Mouse (Mus musculus) thymus, adult 2 months (tissue): ENCODE results near the gene Fndc4. TPM values are rescaled to one million over a fixed set of nuclear protein-coding genes. Genes with fewer than 3 reads are reported as not detected.

Experiments
- DNase-seq: peaks from one replicate; pipeline ENCODE4 v3.0.0; 2021
- H3K27ac ChIP-seq: fragments of 200-500 bp; 2 replicates; pipeline ENCODE4 v1.5.1; 2012; ENCODE audit warnings: low read length, control low read depth; ENCODE audit not compliant: control insufficient read depth, insufficient read depth
- H3K27me3 ChIP-seq: fragments of 200-500 bp; 2 replicates; pipeline ENCODE4 v1.6.1; 2012; ENCODE audit warnings: mild to moderate bottlenecking, low read length, moderate library complexity, mixed read lengths; ENCODE audit not compliant: control insufficient read depth, insufficient read depth
- H3K36me3 ChIP-seq: fragments of 200-500 bp; 2 replicates; pipeline ENCODE4 v1.6.1; 2012; ENCODE audit warnings: mild to moderate bottlenecking, low read length, moderate library complexity; ENCODE audit not compliant: control insufficient read depth, insufficient read depth
- H3K4me1 ChIP-seq: fragments of 200-500 bp; replicated peaks from 2 replicates; pipeline ENCODE4 v1.6.1; 2012; ENCODE audit warnings: low read length; ENCODE audit not compliant: control insufficient read depth, insufficient read depth
- H3K4me3 ChIP-seq: fragments of 200-500 bp; 2 replicates; pipeline ENCODE4 v1.5.1; 2012; ENCODE audit warnings: mild to moderate bottlenecking, low read length, control low read depth, moderate library complexity; ENCODE audit not compliant: control insufficient read depth, insufficient read depth
- CTCF ChIP-seq: fragments of 200-500 bp; IDR thresholded peaks from 2 replicates; pipeline ENCODE4 v1.5.1; 2012; ENCODE audit warnings: mild to moderate bottlenecking, control low read depth, low read length, moderate library complexity, borderline replicate concordance; ENCODE audit not compliant: control insufficient read depth, poor library complexity, insufficient read depth; ENCODE audit errors: extremely low read depth
- POLR2A ChIP-seq: fragments of 200-500 bp; IDR thresholded peaks from 2 replicates; pipeline ENCODE4 v1.6.1; 2012; ENCODE audit warnings: mild to moderate bottlenecking, low read length, control low read depth, moderate library complexity; ENCODE audit not compliant: control insufficient read depth, poor library complexity, insufficient read depth; ENCODE audit errors: extremely low read depth
- WGBS: fragments of 180-500 bp; shearing (Covaris S2); methylation state at CpG from one replicate; pipeline ENCODE4 v1.1.7; 2018; 5-methylcytosine and 5-hydroxymethylcytosine counted together
- polyA plus RNA-seq: library from polyadenylated mRNA; depleted of rRNA; stranded (reverse); fragments of >200 nt; gene quantifications from 2 replicates; pipeline ENCODE4 v1.2.3, GENCODE M21; 2012; rRNA removed

Gene Fndc4
- polyA plus RNA-seq, result 1.8 and 2.4 TPM in 2 replicates

GRCm38 (mm10) chr5:31295606-31296141 is at the start of gene Fndc4:
TSS of gene Fndc4 (minus strand) at chr5:31296080.
- no peak for DNase-seq
- peaks cover 8% of the 10 kb centered on the region; the same call in 1 of the 2 replicates for H3K4me1 ChIP-seq
- TF ChIP-seq CTCF, result no peak
- WGBS, result 4% methylated on average over 33 of the region's 46 CpGs
- H3K4me3 ChIP-seq, result peak within 1 kb of the TSS; percentile 32
- peaks cover 11% of the 10 kb centered on the region for H3K27me3 ChIP-seq
- no peaks in the 10 kb centered on the region for H3K36me3 ChIP-seq
- H3K27ac ChIP-seq, result no peak within 1 kb of the TSS

- Histone ChIP-seq H3K36me3 (no peaks in the 10 kb centered on the region), H3K27ac (no peak overlapping the region), H3K27me3 (no peaks in the 10 kb centered on the region), H3K4me3 (no peak overlapping the region), H3K4me1 (no peaks in the 10 kb centered on the region)
- 37% methylated on average over 7 of the region's 7 CpGs for WGBS
- TF ChIP-seq CTCF (no peak), POLR2A (no peak)
- peak; percentile 48 for DNase-seq
Observed at GRCm38 (mm10) chr5:31328255-31328654, 32.4 kb upstream of the Fndc4 start.

GRCm38 (mm10) chr5:31326850-31327249 is 31.0 kb upstream of the Fndc4 start:
- Histone ChIP-seq H3K4me1 (no peaks in the 10 kb centered on the region), H3K36me3 (no peaks in the 10 kb centered on the region), H3K4me3 (no peak overlapping the region), H3K27me3 (no peaks in the 10 kb centered on the region), H3K27ac (no peak overlapping the region)
- WGBS, result 17% methylated on average over 5 of the region's 5 CpGs
- TF ChIP-seq CTCF (0 out of 2 replicates have a peak, but pooled peaks have one; percentile 15), POLR2A (no peak)
- peak; percentile 16 for DNase-seq

- no peaks in the 10 kb centered on the region for H3K27me3 ChIP-seq
- 45% methylated on average over 3 of the region's 3 CpGs for WGBS
- DNase-seq, result no peak
- H3K36me3 ChIP-seq, result no peaks in the 10 kb centered on the region
- H3K27ac ChIP-seq, result no peak overlapping the region
- no peaks in the 10 kb centered on the region for H3K4me1 ChIP-seq
- H3K4me3 ChIP-seq, result no peak overlapping the region
- TF ChIP-seq CTCF, result no peak
- TF ChIP-seq POLR2A, result no peak
Observed at GRCm38 (mm10) chr5:31324085-31324484, 28.2 kb upstream of the Fndc4 start.

GRCm38 (mm10) chr5:31322776-31323175 is 26.9 kb upstream of the Fndc4 start:
- Histone ChIP-seq H3K36me3 (no peaks in the 10 kb centered on the region), H3K27me3 (no peaks in the 10 kb centered on the region), H3K4me3 (no peak overlapping the region), H3K27ac (no peak overlapping the region), H3K4me1 (no peaks in the 10 kb centered on the region)
- TF ChIP-seq CTCF (no peak), POLR2A (no peak)
- WGBS, result 90% methylated on average over 3 of the region's 3 CpGs
- DNase-seq, result no peak

- H3K27me3 ChIP-seq, result no peaks in the 10 kb centered on the region
- H3K4me3 ChIP-seq, result no peak overlapping the region
- no peak for TF ChIP-seq CTCF
- TF ChIP-seq POLR2A, result no peak
- H3K27ac ChIP-seq, result no peak overlapping the region
- peak; percentile 26 for DNase-seq
- no peaks in the 10 kb centered on the region for H3K36me3 ChIP-seq
- 22% methylated on average over 8 of the region's 8 CpGs for WGBS
- peaks cover 7% of the 10 kb centered on the region; the same call in 1 of the 2 replicates for H3K4me1 ChIP-seq
Observed at GRCm38 (mm10) chr5:31312806-31313205, 16.9 kb upstream of the Fndc4 start.

- TF ChIP-seq CTCF (no peak), POLR2A (no peak)
- H3K36me3 ChIP-seq, result no peaks in the 10 kb centered on the region
- 88% methylated on average over 6 of the region's 6 CpGs for WGBS
Observed at GRCm38 (mm10) chr5:31303093-31303492, 7.2 kb upstream of the Fndc4 start.

More at GRCm38 (mm10) chr5:31303093-31303492, 7.2 kb upstream of the Fndc4 start:
- no peaks in the 10 kb centered on the region for H3K4me1 ChIP-seq
- no peaks in the 10 kb centered on the region; the same call in 1 of the 2 replicates for H3K27me3 ChIP-seq
- H3K4me3 ChIP-seq, result no peak overlapping the region
- no peak for DNase-seq
- H3K27ac ChIP-seq, result no peak overlapping the region
